Mouse (Mus musculus): ENCODE results near the gene Gm5269. TPM values are rescaled to one million over a fixed set of nuclear protein-coding genes. Genes with fewer than 3 reads are reported as not detected.

Gene Gm5269
- polyA plus RNA-seq, 1 experiment from 2014 or later, result not detected

DNA sequence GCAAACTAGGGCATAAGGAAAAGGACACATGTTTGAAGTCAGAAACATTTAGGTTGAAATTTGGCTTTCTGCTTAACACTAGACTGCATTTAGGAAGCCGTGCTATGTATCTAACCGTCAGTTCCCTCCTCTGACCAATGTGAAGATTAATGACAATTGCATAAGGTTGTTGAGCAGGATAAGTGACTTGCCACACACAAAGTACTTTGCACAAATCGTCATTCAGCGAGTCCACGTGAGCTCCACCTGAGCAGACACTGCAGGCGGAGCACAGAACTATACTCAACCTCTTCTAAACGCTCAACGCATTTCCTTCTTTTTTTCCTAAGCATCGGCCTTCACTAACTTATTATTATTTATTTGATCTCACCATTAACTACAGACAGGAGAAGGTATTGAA is 3.3 kb downstream of the Gm5269 start:
- H3K36me3 ChIP-seq (ENCODE audit: control insufficient read depth, insufficient read depth, low read length), result no peaks in the 10 kb centered on the region
- peak; percentile 72 for DNase-seq (ENCODE audit: low spot score, missing footprints)
- 88% methylated on average over 9 of the region's 9 CpGs for WGBS

DNA sequence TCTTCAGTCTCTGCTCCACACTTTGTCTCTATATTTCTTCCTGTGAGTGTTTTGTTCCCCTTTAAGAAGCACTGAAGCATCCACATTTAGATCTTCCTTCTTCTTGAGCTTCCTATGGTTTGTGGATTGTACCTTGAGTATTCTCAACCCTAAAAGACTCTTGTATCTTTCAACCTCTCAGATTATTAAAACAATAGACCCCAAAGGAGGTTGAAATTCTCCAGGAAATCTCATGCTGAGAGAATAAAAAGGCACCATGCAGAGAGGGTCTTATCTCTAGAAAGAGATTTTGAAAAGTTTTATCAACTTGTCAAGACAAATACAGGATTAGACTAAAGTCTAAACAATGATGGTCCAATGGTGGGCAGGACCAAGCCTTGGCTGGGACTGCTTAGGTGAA is 6.7 kb downstream of the Gm5269 start:
- Histone ChIP-seq H3K9me3 (ENCODE audit: control insufficient read depth, low read length) (no peaks in the 10 kb centered on the region), H3K27me3 (ENCODE audit: control insufficient read depth, insufficient read depth, low read length) (no peaks in the 10 kb centered on the region), H3K4me2 (no peak overlapping the region), H3K4me3 (ENCODE audit: low read depth, low read length) (no peak overlapping the region), H3K9ac (ENCODE audit: low read length) (no peak overlapping the region), H3K27ac (ENCODE audit: low read depth, low read length) (no peak overlapping the region), H3K36me3 (ENCODE audit: control insufficient read depth, insufficient read depth, low read length) (no peaks in the 10 kb centered on the region), H3K4me1 (ENCODE audit: control insufficient read depth, insufficient read depth, low read length) (no peaks in the 10 kb centered on the region)
- ATAC-seq (ENCODE audit: low FRiP score) (no peak), DNase-seq (ENCODE audit: low spot score, missing footprints) (no peak)

More for the DNA sequence above, 3.3 kb downstream of the Gm5269 start:
- Histone ChIP-seq H3K9me3 (ENCODE audit: control insufficient read depth, low read length) (no peaks in the 10 kb centered on the region), H3K4me1 (ENCODE audit: control insufficient read depth, insufficient read depth, low read length) (no peaks in the 10 kb centered on the region), H3K4me2 (no peak overlapping the region), H3K27me3 (ENCODE audit: control insufficient read depth, insufficient read depth, low read length) (no peaks in the 10 kb centered on the region), H3K27ac (ENCODE audit: low read depth, low read length) (no peak overlapping the region), H3K9ac (ENCODE audit: low read length) (no peak overlapping the region), H3K4me3 (ENCODE audit: low read depth, low read length) (no peak overlapping the region)
- no peak for ATAC-seq (ENCODE audit: low FRiP score)

DNA sequence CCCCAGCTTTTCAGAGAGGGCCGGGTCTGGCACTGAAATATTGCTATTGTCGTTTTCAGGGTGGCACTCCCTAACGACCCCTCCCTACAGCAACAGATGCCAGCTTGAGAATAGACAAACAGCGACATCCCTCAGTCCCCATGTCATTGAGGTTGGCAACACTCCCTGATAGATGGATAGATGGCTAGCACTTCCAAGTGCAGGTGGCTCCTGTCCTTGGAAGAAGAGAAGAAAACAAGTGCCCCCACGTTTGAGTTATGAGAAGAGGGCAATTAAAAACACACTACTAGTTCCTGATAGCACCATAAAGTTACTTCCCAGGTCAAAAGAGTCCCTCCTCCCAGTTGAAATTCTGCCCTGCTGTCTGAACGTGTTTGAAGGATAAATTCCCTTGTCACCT is 8.0 kb downstream of the Gm5269 start:
- DNase-seq (ENCODE audit: low spot score, missing footprints), result no peak
- H3K9ac ChIP-seq (ENCODE audit: low read length), result no peak overlapping the region
- H3K4me1 ChIP-seq (ENCODE audit: control insufficient read depth, insufficient read depth, low read length), result no peaks in the 10 kb centered on the region
- no peak for ATAC-seq (ENCODE audit: low FRiP score)
- no peaks in the 10 kb centered on the region for H3K36me3 ChIP-seq (ENCODE audit: control insufficient read depth, insufficient read depth, low read length)
- H3K9me3 ChIP-seq (ENCODE audit: control insufficient read depth, low read length), result no peaks in the 10 kb centered on the region
- no peaks in the 10 kb centered on the region for H3K27me3 ChIP-seq (ENCODE audit: control insufficient read depth, insufficient read depth, low read length)
- H3K27ac ChIP-seq (ENCODE audit: low read depth, low read length), result no peak overlapping the region
- H3K4me2 ChIP-seq, result no peak overlapping the region
- no peak overlapping the region for H3K4me3 ChIP-seq (ENCODE audit: low read depth, low read length)
- WGBS, result 74% methylated on average over 6 of the region's 6 CpGs

DNA sequence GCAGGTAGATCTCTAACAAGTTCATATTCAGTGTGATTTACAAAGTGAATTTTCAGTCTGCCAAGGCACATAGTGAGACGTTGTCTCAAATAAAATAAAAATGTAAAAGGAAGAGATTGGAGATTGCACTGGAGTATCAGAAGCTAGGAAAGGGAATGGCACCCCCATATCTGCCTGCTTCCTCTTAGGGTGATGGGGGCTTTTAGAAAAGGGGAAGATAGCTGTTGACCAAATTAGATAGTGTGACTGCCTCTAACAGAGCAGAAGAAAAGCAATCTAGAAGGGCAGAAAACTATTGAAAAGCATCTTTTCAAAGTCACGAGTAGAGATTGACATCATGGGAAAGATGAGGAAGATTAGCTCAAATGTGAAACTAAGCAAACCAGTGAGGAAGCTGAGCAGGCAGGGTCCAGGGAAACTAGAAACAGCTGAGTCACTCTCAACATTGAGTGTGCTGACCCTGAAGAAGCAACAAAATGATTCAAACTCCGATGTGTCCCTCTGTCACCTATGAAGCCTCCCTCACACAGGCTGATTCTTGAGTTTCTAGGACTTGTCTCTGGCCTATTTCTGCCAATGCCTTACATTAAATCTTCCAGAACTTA is 8.7 kb downstream of the Gm5269 start:
- 81% methylated on average over 3 of the region's 3 CpGs for WGBS
- no peak for DNase-seq (ENCODE audit: low spot score, missing footprints)
- ATAC-seq (ENCODE audit: low FRiP score), result no peak

DNA sequence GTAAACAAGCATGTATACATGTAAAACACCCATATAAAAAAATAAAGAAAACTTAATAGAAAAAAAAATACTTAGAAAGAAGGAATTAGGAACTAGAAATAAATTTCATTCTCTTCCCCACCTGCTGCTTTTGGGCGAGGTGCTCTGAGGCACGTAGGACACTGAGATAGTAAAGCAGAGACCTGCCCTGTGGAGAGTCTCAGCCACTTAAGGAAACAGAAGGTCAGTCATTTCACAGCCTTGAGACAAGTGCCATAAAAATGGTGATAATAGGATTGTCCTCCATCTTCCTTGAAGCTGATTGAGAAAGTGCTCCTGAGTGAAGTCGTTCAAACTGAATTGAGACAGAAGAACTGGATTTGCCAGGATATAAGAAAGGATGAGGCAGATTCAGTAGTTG is 12.6 kb downstream of the Gm5269 start:
- no peak overlapping the region for H3K27ac ChIP-seq (ENCODE audit: low read depth, low read length)
- no peaks in the 10 kb centered on the region for H3K9me3 ChIP-seq (ENCODE audit: control insufficient read depth, low read length)
- H3K9ac ChIP-seq (ENCODE audit: low read length), result no peak overlapping the region
- DNase-seq (ENCODE audit: low spot score, missing footprints), result no peak
- H3K4me3 ChIP-seq (ENCODE audit: low read depth, low read length), result no peak overlapping the region
- no peaks in the 10 kb centered on the region for H3K27me3 ChIP-seq (ENCODE audit: control insufficient read depth, insufficient read depth, low read length)
- ATAC-seq (ENCODE audit: low FRiP score), result no peak
- no peaks in the 10 kb centered on the region for H3K4me1 ChIP-seq (ENCODE audit: control insufficient read depth, insufficient read depth, low read length)
- 87% methylated on average over 3 of the region's 3 CpGs for WGBS
- H3K36me3 ChIP-seq (ENCODE audit: control insufficient read depth, insufficient read depth, low read length), result no peaks in the 10 kb centered on the region
- no peak overlapping the region for H3K4me2 ChIP-seq

More for the DNA sequence above, 8.7 kb downstream of the Gm5269 start:
- Histone ChIP-seq H3K9ac (ENCODE audit: low read length) (no peak overlapping the region), H3K36me3 (ENCODE audit: control insufficient read depth, insufficient read depth, low read length) (no peaks in the 10 kb centered on the region), H3K27me3 (ENCODE audit: control insufficient read depth, insufficient read depth, low read length) (no peaks in the 10 kb centered on the region), H3K27ac (ENCODE audit: low read depth, low read length) (no peak overlapping the region), H3K4me3 (ENCODE audit: low read depth, low read length) (no peak overlapping the region), H3K4me2 (no peak overlapping the region), H3K9me3 (ENCODE audit: control insufficient read depth, low read length) (no peaks in the 10 kb centered on the region), H3K4me1 (ENCODE audit: control insufficient read depth, insufficient read depth, low read length) (no peaks in the 10 kb centered on the region)

DNA sequence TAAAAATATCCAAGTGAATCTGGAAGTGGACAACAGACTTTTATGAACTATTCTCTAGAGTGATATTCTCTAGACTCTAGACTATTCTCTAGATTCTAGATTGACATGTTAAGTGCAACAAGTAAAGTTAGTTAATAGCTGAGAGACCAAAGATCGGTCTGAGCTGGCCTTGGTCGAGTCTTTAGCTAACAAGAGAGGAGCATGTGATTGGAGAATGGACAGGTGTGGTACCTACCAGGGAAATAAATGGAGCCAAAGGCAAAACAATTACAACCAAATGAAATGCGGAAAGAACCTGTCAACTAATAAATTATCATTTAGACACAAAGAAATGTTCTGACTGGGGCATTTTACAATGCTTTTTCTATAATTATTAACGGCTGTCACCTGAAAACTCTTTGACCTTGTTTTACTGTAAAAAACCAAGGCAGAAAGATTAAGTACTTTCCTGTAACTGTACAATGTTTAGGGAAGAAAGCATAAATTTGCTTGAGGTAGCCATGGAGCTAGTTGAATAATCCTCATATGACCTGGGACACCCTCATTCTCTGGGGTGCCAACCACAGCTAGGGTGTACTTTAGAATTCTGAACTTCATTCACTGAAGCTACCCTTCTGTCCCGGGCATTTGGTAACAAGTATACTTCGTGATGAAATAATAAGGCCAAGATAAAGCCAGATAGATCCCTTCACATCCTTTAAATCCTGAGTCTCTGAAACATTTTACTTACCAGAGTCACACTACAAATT is 13.4 kb downstream of the Gm5269 start:
- DNase-seq (ENCODE audit: low spot score, missing footprints) (no peak), ATAC-seq (ENCODE audit: low FRiP score) (no peak)
- Histone ChIP-seq H3K4me2 (no peak overlapping the region), H3K27me3 (ENCODE audit: control insufficient read depth, insufficient read depth, low read length) (no peaks in the 10 kb centered on the region), H3K4me3 (ENCODE audit: low read depth, low read length) (no peak overlapping the region), H3K9ac (ENCODE audit: low read length) (no peak overlapping the region), H3K9me3 (ENCODE audit: control insufficient read depth, low read length) (no peaks in the 10 kb centered on the region), H3K4me1 (ENCODE audit: control insufficient read depth, insufficient read depth, low read length) (no peaks in the 10 kb centered on the region), H3K27ac (ENCODE audit: low read depth, low read length) (no peak overlapping the region), H3K36me3 (ENCODE audit: control insufficient read depth, insufficient read depth, low read length) (no peaks in the 10 kb centered on the region)
- 80% methylated on average over 6 of the region's 6 CpGs for WGBS

DNA sequence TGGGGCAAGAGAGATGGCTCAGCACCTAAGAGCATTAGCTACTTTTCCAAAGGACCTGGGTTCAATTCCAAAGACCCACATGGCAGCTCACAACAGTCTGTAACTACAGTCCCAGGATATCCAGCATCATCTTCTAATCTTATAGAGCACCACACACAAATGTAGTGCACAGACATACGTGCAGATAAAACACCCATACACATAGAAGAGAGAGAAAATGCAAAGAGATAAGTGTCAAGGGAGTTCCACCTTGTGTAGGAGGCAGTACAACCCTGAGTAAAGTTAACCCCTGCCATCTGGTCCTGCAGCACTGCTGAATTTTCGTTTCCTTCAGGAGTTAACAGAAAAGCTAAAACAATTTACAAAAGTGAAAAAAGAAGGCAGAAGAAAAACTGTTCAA is 14.4 kb downstream of the Gm5269 start:
- DNase-seq (ENCODE audit: low spot score, missing footprints) (no peak), ATAC-seq (ENCODE audit: low FRiP score) (no peak)
- no peaks in the 10 kb centered on the region for H3K9me3 ChIP-seq (ENCODE audit: control insufficient read depth, low read length)
- H3K27me3 ChIP-seq (ENCODE audit: control insufficient read depth, insufficient read depth, low read length), result no peaks in the 10 kb centered on the region
- no peak overlapping the region for H3K4me3 ChIP-seq (ENCODE audit: low read depth, low read length)
- 74% methylated on average over 2 of the region's 2 CpGs for WGBS
- H3K27ac ChIP-seq (ENCODE audit: low read depth, low read length), result no peak overlapping the region
- H3K9ac ChIP-seq (ENCODE audit: low read length), result no peak overlapping the region
- H3K4me1 ChIP-seq (ENCODE audit: control insufficient read depth, insufficient read depth, low read length), result no peaks in the 10 kb centered on the region
- H3K36me3 ChIP-seq (ENCODE audit: control insufficient read depth, insufficient read depth, low read length), result no peaks in the 10 kb centered on the region
- no peak overlapping the region for H3K4me2 ChIP-seq

DNA sequence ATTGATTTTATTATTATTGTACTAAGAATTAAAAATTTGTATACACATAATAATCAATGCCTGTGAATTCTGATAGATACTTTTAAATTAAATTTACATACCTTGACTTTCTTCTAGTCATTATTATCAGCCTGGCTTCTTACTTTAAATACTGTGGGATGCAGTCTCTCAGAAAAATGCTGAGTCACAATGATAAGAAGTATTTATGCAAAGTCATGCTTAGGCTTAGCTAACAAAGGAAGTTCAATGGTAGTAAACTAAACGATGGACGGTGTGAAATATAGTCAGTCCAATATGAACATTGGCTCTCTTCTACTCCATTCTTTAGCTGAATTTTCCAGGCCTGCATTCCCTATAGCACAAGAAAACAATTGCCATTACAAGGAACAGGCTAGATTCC is 16.8 kb downstream of the Gm5269 start:
- no peak for ATAC-seq (ENCODE audit: low FRiP score)
- Histone ChIP-seq H3K4me3 (ENCODE audit: low read depth, low read length) (no peak overlapping the region), H3K27me3 (ENCODE audit: control insufficient read depth, insufficient read depth, low read length) (no peaks in the 10 kb centered on the region), H3K9ac (ENCODE audit: low read length) (no peak overlapping the region), H3K4me2 (no peak overlapping the region), H3K27ac (ENCODE audit: low read depth, low read length) (no peak overlapping the region), H3K36me3 (ENCODE audit: control insufficient read depth, insufficient read depth, low read length) (no peaks in the 10 kb centered on the region), H3K9me3 (ENCODE audit: control insufficient read depth, low read length) (no peaks in the 10 kb centered on the region), H3K4me1 (ENCODE audit: control insufficient read depth, insufficient read depth, low read length) (no peaks in the 10 kb centered on the region)
- WGBS, result 90% methylated on average over 2 of the region's 2 CpGs
- no peak for DNase-seq (ENCODE audit: low spot score, missing footprints)

DNA sequence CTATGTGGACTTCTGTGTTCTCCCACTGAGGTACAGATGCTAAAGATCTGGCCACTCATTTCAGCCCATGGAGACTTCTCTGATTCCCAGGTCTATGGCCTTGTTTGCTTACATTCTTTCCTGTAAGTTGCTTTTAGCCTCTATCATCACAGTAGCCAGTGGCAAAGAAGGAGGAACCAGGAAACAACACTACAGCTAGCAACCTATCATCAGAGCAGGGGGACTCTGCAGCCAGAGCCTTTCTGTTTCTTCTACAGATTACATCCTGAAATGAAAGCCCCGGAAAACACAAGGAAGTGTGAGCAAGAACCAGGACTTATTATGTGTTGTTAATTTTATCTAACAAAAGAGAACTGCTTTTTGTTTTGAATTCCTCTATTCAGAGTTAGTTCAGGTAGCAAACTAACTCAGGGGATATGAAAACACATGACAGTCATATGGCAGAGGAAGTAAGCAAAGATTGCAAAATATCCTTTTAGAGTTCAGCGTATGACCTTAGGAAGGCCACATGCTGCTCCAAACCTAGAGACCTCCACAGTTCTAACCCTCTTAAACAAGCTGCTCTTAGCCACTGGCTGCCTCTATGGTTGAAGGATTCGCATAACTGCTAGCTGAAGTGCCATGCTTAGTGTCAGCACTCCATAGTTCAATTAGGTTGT is 21.5 kb downstream of the Gm5269 start:
- no peak for ATAC-seq (ENCODE audit: low FRiP score)
- H3K4me3 ChIP-seq (ENCODE audit: low read depth, low read length), result no peak overlapping the region
- no peak overlapping the region for H3K4me2 ChIP-seq
- 76% methylated on average over 3 of the region's 3 CpGs for WGBS
- H3K4me1 ChIP-seq (ENCODE audit: control insufficient read depth, insufficient read depth, low read length), result no peaks in the 10 kb centered on the region
- no peak for DNase-seq (ENCODE audit: low spot score, missing footprints)
- H3K27me3 ChIP-seq (ENCODE audit: control insufficient read depth, insufficient read depth, low read length), result no peaks in the 10 kb centered on the region
- H3K9ac ChIP-seq (ENCODE audit: low read length), result no peak overlapping the region
- no peaks in the 10 kb centered on the region for H3K36me3 ChIP-seq (ENCODE audit: control insufficient read depth, insufficient read depth, low read length)
- no peak overlapping the region for H3K27ac ChIP-seq (ENCODE audit: low read depth, low read length)
- H3K9me3 ChIP-seq (ENCODE audit: control insufficient read depth, low read length), result no peaks in the 10 kb centered on the region

Data from midbrain, embryonic 11.5 days (tissue).